Mouse (Mus musculus) thymus, postnatal 0 days (tissue): ENCODE data around the gene Hibch. TPM values are rescaled to one million over a fixed set of nuclear protein-coding genes. Genes with fewer than 3 reads are reported as not detected.
"Not testable (repeated sequence)": the region's sequence is repeated elsewhere in the genome, so short reads cannot be mapped to it uniquely, and the experiment has no call there.

Experiments
- DNase-seq: peaks from one replicate; pipeline ENCODE4 v3.0.0-alpha.2; 2015; ENCODE audit warnings: low spot score
- polyA plus RNA-seq: library from polyadenylated mRNA; unstranded; fragments of >200 nt; fragmentation: Nextera tagmentation; extraction: Ambion mirVana; gene quantifications from 2 replicates; pipeline ENCODE4 v1.2.1, GENCODE M21; 2015

Hibch gene
- polyA plus RNA-seq, 1 experiment from 2014 or later = 23.8 TPM

DNA sequence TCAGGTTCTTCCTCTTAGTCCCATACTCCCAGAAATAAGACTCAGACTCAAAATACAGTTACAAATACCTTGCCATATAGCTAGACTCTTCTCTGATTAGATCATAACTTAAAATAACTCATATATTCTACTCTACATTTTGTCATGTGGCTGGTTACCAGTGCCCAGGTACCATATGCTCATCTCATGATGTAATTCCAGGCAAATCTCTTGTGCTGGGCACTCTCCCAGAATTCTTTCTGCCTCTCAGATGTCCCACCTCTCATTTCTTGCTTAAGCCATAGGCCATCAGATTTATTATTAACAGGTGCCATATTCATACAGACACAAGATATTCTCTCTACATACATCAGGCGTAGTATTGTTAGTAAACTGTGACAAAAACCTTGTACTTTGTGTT is 23.1 kb downstream of the Hibch start:
- no peak for DNase-seq

DNA sequence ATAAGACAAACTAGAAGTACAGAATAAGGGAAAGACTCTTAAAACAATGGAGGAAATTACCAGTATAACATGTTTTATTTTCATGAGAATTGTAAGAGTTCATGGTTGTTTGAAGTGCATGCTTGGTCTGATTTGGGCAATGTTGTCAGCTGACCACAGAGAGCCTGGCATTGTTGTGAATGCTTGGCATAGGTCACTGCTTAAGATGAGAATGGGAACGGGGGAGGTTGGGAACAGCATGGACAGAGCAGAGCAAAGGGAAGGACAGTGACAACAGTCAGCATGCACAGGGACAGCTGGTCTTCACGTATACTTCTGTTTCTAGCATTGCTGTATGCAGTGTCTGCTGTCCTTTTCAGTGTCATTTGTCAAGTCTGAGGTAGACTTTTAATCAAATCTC is 39.5 kb downstream of the Hibch start:
- DNase-seq = no peak

DNA sequence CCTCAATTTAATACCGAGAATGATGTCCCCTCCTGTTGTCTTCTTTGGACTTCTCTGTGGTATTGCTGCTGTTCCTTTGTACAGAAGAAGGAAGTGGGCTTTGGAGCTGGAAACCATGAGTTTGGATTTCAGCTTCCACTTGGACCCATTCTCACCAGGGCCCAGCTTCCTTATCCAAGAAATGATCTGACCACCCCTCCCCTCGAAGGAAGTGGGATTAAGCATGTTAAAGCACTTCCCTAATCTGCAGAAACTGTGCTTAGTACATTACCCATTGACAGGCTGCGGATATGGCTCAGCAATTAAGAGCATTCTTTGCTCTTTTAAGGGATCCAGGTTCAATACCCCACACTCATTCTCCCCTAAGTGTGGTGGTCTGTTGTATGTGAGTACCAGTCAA is 65.1 kb downstream of the Hibch start:
- DNase-seq = no peak

DNA sequence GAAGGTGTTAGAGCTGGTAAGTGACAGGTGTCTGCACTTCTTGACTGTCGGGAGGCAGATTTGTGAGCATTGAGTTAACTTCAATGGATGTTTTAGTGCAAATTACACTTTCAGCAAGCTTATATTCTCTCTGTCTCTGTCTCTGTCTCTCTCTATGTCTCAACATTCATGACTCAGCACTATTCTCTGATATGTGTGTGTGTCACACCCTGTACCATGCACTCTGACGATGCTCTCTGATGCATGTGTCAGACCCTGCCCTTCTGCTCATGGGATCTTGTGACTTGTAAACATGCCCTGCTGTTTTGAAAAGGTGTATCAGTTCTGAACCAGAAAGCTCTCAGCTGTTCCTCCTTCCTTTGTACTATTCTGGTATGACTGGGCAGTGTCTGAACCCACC is 71.9 kb downstream of the Hibch start:
- no peak for DNase-seq

- DNase-seq = not testable (repeated sequence)
Measured at GRCm38 (mm10) chr1:52918897-52919296, 74.2 kb downstream of the Hibch start.

DNA sequence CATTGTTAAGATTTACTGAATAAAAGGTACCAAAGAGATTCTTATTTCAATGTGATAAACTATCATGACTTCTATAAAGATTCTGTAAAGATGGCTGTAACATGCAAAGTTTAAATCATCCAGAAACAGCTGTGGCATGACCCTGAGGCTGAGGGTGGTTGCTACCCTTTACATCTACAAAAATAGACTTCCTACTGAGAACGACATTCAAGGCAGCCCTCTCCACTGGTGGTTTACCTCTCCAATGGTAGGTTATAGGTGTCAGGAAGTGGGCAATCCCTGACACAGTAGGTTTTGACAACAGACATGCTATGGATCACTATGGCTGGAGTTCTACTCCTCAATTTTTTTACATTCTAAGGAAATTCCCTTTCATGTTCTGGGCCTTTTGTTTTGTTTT is 79.8 kb downstream of the Hibch start:
- not testable (repeated sequence) for DNase-seq

- no peak for DNase-seq
Measured at GRCm38 (mm10) chr1:52934494-52934893, 89.8 kb downstream of the Hibch start.

DNA sequence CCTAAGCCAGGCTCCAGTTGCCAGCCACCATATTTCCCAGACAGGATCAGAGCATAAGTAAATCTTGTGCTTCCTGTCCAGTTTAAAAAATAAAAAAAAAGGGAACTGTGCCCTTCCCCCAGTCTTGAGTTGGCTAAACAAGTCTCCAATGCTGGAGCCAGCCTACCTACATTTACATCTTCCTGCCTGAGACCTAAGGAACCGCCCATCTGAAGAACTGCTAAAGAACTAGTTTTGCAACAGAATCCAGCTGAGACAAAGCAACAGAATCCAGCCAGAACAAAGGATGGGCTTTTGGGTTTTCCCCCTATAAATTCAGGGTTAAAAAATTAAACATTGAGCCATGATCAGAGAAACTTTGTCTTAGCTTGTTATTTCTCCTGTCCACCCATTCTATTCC is 94.3 kb downstream of the Hibch start:
- DNase-seq = no peak

GRCm38 (mm10) chr1:52947895-52948294 is 103.2 kb downstream of the Hibch start:
- no peak for DNase-seq

GRCm38 (mm10) chr1:52951146-52951868 is 106.6 kb downstream of the Hibch start:
- no peak for DNase-seq

GRCm38 (mm10) chr1:52952143-52952542 is 107.4 kb downstream of the Hibch start:
- DNase-seq = no peak

DNA sequence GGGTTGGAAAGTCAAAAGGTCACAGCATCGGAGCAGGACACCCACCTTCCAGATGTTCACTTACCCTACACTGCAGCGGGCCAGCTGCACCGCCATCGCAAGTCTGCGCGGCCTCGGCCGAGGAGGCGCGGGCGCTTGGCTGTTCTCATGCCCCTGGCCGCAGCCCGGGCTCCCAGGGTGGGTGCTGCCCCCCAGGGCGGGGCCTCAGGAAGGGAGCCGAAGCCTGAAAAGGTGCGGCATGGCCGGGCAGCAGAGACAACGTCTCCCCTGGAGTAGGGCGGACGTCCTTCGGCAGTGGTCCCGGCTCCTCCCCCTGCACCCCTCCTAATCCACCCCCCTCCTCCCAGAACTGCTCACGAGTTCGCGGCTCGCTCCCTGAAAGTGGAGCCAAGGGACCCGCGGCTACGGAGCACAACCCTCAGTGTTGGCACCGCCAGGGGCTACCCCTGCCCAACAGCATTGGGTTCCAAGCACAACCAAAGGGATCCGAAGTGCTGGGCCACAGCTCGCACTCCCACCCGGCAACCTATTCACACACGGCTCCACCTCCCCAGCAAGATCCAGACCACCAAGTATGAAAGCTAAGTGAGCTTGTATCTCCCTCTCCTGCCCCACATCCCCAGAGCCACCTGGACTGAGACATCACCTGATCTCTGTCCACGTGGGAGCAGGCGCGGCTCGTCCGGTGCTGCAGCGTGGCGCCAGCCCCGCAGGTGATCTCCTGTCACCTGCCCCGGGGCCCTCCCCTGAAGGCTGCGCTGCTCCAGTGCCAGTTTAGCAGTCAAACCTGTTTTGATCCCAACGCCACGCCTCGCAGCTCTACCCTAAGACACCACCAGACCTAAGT is 108.0 kb downstream of the Hibch start:
- peak; percentile 17 for DNase-seq

- DNase-seq = no peak
Measured at GRCm38 (mm10) chr1:52953548-52953947, 108.8 kb downstream of the Hibch start.

GRCm38 (mm10) chr1:52954456-52954855 is 109.7 kb downstream of the Hibch start:
- no peak for DNase-seq

DNA sequence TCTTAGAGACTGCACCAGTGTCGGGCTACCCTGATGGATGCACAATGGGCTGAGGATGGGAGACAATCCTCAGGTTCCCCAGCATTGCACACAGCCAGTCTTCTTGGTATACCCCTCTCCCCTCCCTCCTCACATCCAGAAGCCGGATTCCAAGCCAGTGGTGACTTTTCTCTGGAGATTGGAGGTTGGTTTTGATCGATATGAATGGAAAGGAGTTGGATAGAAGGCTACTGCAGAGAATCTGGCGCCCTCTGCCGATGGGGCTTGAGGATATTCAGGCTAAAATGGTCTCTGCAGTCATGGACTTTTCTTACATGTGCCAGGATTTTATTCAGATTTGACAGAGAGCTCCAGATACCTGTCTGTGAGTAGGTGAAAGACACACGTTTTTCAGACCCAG is 110.4 kb downstream of the Hibch start:
- DNase-seq = peak; percentile 41

DNA sequence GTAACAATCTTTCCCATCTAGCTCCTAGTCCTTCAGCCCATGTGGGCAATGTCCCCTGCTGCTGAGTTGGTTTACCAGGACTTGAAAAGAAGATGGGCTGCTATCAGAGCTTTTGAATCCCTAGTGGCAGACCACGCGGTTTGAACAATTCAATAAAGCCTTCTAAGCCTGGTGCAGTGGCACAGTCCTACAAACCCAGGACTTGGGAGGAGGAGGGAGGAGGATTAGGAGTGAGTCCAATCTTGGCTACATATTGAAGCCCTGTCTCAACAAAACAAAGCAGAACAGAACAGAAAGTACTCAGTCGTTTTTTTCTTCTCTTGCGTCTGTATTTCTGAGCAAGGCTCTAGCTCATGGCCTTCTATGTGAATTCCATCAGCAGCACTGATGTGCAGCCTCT is 112.0 kb downstream of the Hibch start:
- DNase-seq = no peak

GRCm38 (mm10) chr1:52960191-52960590 is 115.5 kb downstream of the Hibch start:
- no peak for DNase-seq

DNA sequence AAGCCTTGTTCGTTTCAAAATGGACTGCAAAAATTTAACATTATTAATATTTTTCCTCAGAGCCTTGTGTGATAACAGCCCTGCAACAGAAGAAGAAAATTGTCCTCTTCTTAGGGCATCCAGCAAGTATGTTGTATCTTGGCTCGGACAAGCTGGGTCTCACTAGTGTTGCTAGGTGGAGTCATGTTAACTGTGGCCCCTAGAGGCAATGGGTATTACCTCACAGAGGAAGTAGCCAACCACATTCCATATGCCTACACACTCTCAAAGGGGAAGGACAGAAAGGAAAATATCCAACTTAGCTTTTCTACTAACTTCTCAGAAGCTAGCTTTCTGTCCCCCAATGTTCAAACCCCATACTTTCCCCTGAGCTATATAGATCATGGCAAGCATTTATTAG is 118.4 kb downstream of the Hibch start:
- no peak for DNase-seq

DNA sequence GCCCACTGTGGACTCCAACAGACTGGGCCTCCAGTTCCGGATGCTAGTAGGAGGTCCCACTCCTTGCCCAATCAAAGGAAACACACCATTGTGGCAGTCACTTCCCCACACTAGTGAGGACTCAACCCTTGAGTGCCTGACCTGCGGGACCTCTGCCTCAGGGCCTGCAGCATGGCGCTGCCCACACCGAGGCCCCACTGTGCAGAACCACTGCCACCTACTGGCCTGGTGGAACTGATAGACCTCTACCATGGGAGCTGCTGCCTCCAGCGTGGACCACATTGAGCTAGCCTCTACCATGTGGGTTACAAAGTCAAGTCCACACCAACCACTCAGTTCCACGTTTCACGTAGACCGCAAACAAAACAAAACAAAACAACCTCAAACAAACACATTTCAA is 119.9 kb downstream of the Hibch start:
- no peak for DNase-seq
